Mouse (Mus musculus): ENCODE results near the gene Prr15.

Prr15 gene

DNA sequence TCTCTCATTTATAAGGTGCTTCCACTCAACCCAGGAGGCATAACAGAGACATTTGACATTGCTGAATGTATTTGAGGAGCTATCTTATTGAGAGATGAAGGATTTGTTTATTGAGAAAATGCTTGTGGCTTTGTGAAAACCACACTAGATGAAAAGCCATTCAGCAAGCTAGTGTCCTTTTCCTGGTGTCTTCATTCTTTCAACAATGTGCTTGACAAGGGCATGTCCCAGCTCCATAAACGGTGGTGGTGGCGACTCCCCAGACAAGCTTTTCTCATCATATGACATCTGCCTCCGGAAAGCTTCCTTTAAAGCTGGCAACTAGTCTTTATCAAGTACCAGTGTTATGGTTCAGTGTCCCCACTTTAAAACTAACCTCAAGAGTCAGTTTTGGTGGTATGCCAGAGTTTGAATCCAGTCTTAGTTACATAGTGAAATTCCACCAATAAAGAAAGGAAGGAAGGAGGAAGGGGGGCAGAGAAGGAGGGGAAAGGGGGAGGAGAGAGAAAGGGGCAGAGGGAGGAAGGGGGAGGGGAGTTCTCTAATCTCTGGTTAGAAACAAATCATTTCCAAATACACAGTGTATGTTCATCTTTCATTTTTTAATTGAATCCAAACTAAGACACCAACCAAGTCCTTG, at the start of gene Prr15:
Prr15 (plus strand) TSS at position 590 of the 640 bp plus-strand sequence.
- no peak for DNase-seq (ENCODE audit: low spot score in 2 of 2)

DNA sequence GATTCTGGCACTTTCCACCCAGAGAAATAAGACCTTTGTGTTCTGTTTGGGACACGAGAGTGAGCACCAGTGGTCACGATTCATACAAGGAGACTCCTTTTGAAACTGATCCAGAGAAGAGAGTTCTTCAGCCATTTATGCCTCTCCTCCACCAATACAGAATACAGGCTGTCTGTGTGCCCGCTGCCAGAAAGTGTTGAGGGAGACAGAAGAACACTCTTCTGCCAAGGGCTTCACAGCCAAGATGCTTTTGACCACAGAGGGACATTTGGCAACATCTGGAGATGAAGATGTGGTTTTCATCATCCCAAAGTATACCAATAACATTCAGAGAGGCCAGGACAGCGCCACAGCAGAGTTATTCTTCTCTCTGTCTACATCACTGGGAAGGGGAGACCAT, 48.4 kb upstream of the Prr15 start:
- no peak for DNase-seq (ENCODE audit: low spot score in 2 of 2)

DNA sequence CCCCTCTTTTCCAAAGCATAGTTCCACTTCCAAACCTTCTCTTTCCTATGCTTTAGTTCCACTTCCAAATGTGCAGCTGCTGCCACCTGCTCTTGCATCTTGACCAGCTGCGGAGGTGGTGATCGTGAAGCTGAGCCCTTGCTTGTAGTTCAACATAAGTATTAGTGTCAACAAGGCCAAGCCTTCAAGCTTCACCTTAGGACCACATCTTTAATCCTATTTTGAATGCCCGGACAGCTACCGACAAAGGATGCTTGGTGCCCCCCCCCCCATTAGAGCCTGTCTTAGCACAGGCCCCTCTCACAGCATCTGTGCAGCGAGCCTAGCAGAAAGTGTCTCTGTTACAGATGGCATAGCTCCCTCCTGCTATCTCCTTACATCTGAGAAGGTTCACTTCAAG, 47.8 kb upstream of the Prr15 start:
- no peak for DNase-seq (ENCODE audit: low spot score in 2 of 2)

GRCm38 (mm10) chr6:54278613-54279012, 47.0 kb upstream of the Prr15 start:
- DNase-seq (ENCODE audit: low spot score in 2 of 2): no peak

- DNase-seq (ENCODE audit: low spot score in 2 of 2): no peak
Observed at GRCm38 (mm10) chr6:54279391-54279790, 46.2 kb upstream of the Prr15 start.

GRCm38 (mm10) chr6:54280248-54280647, 45.4 kb upstream of the Prr15 start:
- no peak for DNase-seq (ENCODE audit: low spot score in 2 of 2)

DNA sequence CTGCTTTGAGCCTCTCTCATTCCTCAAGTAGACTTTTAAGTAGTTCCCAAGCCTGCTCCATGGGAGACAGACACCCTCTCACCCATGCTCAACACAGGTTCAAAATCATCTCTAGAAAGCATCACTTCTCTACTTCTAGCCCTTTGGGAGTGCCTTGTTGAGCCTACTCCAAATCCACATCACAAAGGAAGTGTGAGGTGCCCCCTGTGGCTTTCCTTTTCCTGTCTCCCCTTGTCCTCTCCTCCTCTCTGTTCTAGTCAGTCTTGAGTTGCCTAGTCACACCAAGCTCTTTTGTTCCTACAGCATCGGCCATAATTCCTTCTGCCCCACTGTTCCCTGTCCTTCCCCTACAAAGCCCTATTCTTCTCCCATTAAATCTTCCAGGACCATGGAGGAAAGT, 42.3 kb upstream of the Prr15 start:
- no peak for DNase-seq (ENCODE audit: low spot score in 2 of 2)

DNA sequence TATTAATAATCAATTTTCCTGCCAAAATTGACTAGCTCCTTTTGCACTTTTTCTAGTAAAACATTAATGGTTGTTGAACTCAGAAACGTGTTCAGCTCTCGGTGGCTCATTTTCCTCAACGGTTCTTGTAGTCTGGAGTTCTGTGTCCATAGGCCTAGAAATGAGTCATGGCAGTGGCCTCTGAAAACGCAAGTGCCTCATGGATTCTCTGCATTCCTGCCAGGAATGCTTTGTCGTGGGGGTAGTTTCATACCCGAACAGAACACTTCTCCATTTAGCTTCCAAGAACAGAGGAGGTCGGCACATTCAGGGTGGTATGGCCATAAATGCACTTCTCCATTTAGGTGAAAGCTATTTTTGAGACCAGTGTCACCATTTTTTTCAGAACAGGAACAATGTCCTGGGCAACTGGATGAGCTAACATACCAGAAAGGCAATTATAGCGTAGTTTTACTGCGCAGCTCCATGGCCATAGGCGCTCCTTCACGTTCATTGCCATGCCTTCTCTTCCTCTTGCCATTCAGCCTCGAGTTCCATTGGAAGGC, 41.4 kb upstream of the Prr15 start:
- no peak for DNase-seq (ENCODE audit: low spot score in 2 of 2)

DNA sequence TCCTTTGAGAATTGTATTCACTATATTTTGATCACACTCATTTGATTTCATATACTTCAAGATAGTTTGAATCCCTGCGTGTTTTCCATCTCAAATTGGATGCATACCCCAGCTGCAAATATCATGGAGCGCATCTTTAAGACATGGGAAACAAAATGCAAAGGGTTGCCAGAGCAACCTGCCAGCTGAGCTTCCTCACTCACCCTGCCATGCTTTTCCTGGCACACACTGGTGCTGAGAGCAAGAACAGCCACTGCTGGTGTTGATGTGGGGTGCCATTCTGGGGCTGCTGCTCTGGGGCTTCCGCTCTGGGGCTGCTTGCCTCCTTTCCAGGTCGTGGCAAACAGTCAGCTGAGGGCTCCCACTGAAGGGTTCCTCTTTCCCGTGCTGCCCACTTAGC, 38.8 kb upstream of the Prr15 start:
- no peak for DNase-seq (ENCODE audit: low spot score in 2 of 2)

- no peak for DNase-seq (ENCODE audit: low spot score in 2 of 2)
Observed at GRCm38 (mm10) chr6:54289774-54290500, 35.7 kb upstream of the Prr15 start.

GRCm38 (mm10) chr6:54297231-54297630, 28.4 kb upstream of the Prr15 start:
- no peak for DNase-seq (ENCODE audit: low spot score in 2 of 2)

DNA sequence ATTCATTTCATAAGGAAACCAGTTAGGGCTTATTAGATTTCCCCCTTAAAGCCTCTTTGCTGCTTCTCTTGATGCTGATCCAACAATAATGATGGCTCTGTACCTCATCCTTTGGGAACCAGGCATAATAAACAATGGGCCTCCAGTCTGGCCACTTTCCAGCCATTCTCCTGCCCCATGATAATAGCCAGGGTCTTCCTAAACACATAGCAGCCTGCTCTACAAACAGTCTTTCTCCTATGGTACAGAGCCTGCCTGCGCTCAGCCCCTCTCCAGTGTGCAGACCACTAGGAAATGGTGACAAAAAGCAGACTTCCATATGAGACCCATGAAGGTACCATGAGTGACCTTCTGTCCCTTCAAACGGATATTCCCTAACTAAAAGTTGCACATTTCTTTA, 26.2 kb upstream of the Prr15 start:
- no peak for DNase-seq (ENCODE audit: low spot score in 2 of 2)

- DNase-seq (ENCODE audit: low spot score in 2 of 2): peak in 1 of 2 experiments; percentile 11
Observed at GRCm38 (mm10) chr6:54305777-54306176, 19.9 kb upstream of the Prr15 start.

DNA sequence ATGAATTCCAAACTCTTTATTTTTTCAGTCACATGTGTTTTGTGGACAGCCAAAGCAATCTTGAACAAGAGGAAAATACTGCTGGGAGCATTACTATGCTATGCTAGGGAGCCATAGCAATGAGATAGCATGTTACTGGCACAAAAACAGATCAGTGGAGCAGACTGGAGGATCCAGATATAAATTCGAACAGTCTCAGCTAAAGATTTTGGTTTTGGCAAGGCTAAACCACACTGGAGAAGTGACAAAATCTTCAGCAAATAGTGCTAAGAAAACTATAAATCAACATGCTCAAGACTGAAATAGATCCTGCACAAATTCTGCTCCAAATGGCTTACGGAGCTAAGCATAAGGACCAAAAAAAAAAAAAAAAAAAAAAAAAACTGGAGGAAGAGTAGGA, 12.6 kb upstream of the Prr15 start:
- peak in 1 of 2 experiments; percentile 23 for DNase-seq (ENCODE audit: low spot score in 2 of 2)

GRCm38 (mm10) chr6:54318618-54319017, 7.0 kb upstream of the Prr15 start:
- DNase-seq (ENCODE audit: low spot score in 2 of 2): no peak

- no peak for DNase-seq (ENCODE audit: low spot score in 2 of 2)
Observed at GRCm38 (mm10) chr6:54319198-54319597, 6.4 kb upstream of the Prr15 start.

GRCm38 (mm10) chr6:54320236-54320635, 5.4 kb upstream of the Prr15 start:
- no peak for DNase-seq (ENCODE audit: low spot score in 2 of 2)

DNA sequence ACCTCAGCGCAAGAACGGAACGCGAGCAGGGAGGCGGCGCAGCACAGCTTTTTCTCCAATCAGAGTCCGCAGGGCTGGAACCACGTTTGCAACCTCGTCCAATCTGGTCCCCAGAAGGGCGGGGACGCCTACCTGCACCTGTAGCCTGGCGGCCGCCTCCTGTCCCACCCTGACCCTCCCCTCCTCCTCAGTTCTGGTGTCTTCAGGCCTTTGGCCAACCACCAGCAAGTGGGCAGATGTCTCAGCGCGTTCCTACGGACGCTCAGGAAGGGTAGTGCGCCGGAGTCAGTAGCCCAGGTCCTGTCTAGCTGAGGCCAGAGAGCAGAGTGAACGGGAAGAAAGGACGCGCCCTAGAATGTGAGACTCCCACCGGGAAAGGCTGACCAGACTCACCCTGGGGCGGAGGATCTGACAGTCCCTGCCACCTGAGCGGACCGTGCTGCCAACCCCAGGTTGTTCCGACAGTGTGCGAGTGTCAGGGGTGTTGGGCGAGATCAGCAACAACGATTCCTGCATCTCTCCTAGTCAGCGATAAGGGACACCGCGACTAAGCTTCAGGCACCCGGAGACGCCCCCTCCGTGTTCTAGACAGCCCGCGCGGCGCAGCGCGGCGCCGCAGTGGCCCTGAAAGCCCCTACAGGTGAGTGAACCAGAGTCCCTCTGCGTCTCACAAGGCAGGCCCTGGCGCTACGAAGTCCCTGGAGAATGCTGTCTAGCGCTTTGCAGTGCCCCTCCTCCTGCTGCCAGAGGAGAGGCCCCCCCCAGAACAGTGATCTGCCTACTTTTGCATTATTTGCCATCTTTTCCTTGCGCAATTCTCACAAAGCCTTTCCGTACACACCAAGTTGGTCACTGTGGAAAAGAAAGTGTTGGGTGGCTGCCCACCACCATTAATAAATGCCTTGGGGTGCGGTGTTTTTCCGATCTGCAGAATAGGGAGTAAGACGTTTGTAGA, 1.3 kb downstream of the Prr15 start:
- peak in 1 of 2 experiments; percentile 55 for DNase-seq (ENCODE audit: low spot score in 2 of 2)

GRCm38 (mm10) chr6:54327626-54328003, 2.0 kb downstream of the Prr15 start:
- peak in 1 of 2 experiments; percentile 67 for DNase-seq (ENCODE audit: low spot score in 2 of 2)

- no peak for DNase-seq (ENCODE audit: low spot score in 2 of 2)
Observed at GRCm38 (mm10) chr6:54328783-54329182, 3.1 kb downstream of the Prr15 start.

GRCm38 (mm10) chr6:54329598-54329997, 4.0 kb downstream of the Prr15 start:
- DNase-seq (ENCODE audit: low spot score in 2 of 2): no peak

DNA sequence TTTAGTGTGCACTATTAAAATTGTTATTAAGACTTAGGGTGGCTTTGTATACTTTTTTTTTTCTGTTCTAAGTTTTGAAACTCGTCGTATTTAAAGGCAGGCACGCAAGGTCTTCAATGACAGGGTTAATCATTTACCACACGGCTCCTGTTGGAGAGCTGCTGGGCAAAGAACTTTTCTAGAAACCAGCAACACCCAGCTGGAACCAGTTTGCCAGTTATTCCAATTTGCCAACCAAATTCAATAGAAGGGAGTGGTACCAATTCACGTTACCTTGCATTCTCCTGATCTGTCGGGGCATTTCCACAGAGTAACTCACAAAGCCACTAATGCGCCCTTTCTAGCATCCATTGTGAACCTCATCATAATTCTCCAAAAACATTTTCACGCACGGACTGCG, 4.5 kb downstream of the Prr15 start:
- no peak for DNase-seq (ENCODE audit: low spot score in 2 of 2)

All from left cerebral cortex, adult 9 months (tissue).